Mouse (Mus musculus) intestine, postnatal 0 days (tissue): ENCODE data around the gene Iqck. TPM values are rescaled to one million over a fixed set of nuclear protein-coding genes. Genes with fewer than 3 reads are reported as not detected.
A peak's percentile ranks its signal among the peaks of the same experiment; 100 is the strongest.

Experiments used
- ATAC-seq: fragments of 200-750 bp; cut with Nextera tagmentation; 2 replicates; pipeline ENCODE4 v1.8.0; 2017; ENCODE audit warnings: mild to moderate bottlenecking, moderate TSS enrichment, moderate library complexity
- H3K27ac ChIP-seq: fragments of 300-500 bp; sonication (generic); 2 replicates; pipeline ENCODE4 v1.5.1; 2014; ENCODE audit warnings: mild to moderate bottlenecking, low read depth, low read length, moderate library complexity
- H3K27me3 ChIP-seq: fragments of 300-500 bp; sonication (generic); replicated peaks from 2 replicates; pipeline ENCODE4 v1.6.1; 2014; ENCODE audit warnings: low read length, mixed read lengths; ENCODE audit not compliant: control insufficient read depth, insufficient read depth
- H3K36me3 ChIP-seq: fragments of 300-500 bp; sonication (generic); 2 replicates; pipeline ENCODE4 v1.6.1; 2014; ENCODE audit warnings: mild to moderate bottlenecking, moderate library complexity; ENCODE audit not compliant: control insufficient read depth, insufficient read depth
- H3K4me1 ChIP-seq: fragments of 300-500 bp; sonication (generic); replicated peaks from 2 replicates; pipeline ENCODE4 v1.6.1; 2014; ENCODE audit warnings: antibody characterized with exemption, low read length, mixed read lengths; ENCODE audit not compliant: control insufficient read depth, insufficient read depth
- H3K4me2 ChIP-seq: fragments of 300-500 bp; sonication (generic); replicated peaks from 2 replicates; pipeline ENCODE4 v1.6.1; 2014; ENCODE audit warnings: low read depth, mild to moderate bottlenecking, moderate library complexity
- H3K4me3 ChIP-seq: fragments of 300-500 bp; sonication (generic); 2 replicates; pipeline ENCODE4 v1.5.1; 2014; ENCODE audit warnings: low read depth, low read length
- H3K9ac ChIP-seq: fragments of 300-500 bp; sonication (generic); 2 replicates; pipeline ENCODE4 v1.6.1; 2014; ENCODE audit warnings: mild to moderate bottlenecking, low read depth, low read length
- H3K9me3 ChIP-seq: fragments of 300-500 bp; sonication (generic); 2 replicates; pipeline ENCODE4 v1.6.1; 2016; ENCODE audit warnings: mixed run types; ENCODE audit not compliant: control insufficient read depth
- CTCF ChIP-seq: sonication (generic); IDR thresholded peaks from 2 replicates; pipeline ENCODE4 v1.5.1; 2016; ENCODE audit warnings: low read depth, mild to moderate bottlenecking, control low read depth, antibody characterized with exemption, moderate library complexity
- WGBS: fragments of 180-500 bp; shearing (Covaris S2); extraction: QIAGEN DNeasy Blood & Tissue Kit; methylation state at CpG from one replicate; pipeline ENCODE4 v1.1.7; 2014; 5-methylcytosine and 5-hydroxymethylcytosine counted together
- polyA plus RNA-seq: library from polyadenylated mRNA; unstranded; fragments of >200 nt; fragmentation: Nextera tagmentation; extraction: Ambion mirVana; gene quantifications from 2 replicates; pipeline ENCODE4 v1.2.1, GENCODE M21; 2015

Iqck gene
- polyA plus RNA-seq, 1 experiment from 2014 or later = 0.83 TPM

DNA sequence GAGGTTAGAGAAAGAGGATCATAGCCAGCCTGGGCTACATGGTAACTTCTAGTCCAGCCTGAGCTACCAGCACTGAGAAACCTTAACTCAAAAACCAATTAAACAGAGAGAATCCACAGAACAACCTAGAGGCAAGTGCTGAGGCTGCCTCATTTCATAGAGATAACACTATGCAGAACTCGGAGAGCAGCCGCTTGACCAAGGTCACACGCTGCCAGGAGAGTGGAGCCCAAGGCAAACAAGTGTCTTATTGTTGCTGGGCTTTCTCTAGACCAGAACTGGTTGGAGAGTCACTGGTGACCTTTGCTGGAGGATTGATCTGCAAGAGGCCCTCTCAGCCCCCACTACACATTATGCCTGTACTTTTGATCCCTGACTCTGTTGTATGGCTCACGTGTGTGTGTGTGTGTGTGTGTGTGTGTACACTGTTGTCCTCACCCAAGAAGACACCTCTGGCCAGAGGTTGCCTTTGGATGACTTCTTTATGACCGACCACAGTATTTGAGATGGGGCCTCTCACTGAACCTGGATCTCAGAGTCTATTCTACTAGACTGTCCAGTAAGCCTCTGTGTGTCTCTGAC, 133.8 kb downstream of the Iqck start:
- no peak overlapping the region for H3K4me2 ChIP-seq

DNA sequence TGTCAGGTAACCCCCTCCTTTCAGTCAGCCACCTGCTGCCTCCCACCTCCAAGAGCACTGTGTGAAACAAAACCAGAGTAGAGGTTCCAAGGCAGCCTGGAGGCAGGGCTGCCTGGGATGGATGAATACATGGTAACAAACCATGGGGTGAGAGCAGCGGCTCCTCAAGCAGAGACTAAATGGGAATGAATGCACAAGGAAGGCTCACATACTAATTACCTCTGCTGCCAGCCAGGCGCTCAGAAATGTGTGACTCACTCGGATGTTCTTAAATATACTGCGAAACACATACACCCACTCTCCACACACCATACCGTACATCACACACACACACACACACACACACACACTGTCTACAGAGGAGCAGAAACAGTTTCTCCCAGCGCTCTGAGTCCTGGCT, 134.7 kb downstream of the Iqck start:
- TF ChIP-seq CTCF = no peak
- no peaks in the 10 kb centered on the region for H3K9me3 ChIP-seq
- no peaks in the 10 kb centered on the region for H3K36me3 ChIP-seq
- H3K4me3 ChIP-seq = no peak overlapping the region
- 77% methylated on average over 6 of the region's 6 CpGs for WGBS
- 0 out of 2 replicates have a peak, but pooled peaks cover 6% of the 10 kb centered on the region for H3K27me3 ChIP-seq
- H3K4me1 ChIP-seq = no peaks in the 10 kb centered on the region
- no peak for ATAC-seq
- H3K9ac ChIP-seq = no peak overlapping the region
- H3K27ac ChIP-seq = no peak overlapping the region
- no peak overlapping the region for H3K4me2 ChIP-seq

More for the DNA sequence above, 133.8 kb downstream of the Iqck start:
- Histone ChIP-seq H3K27me3 (no peaks in the 10 kb centered on the region), H3K4me3 (no peak overlapping the region), H3K36me3 (peaks cover 4% of the 10 kb centered on the region; the same call in 1 of the 2 replicates), H3K27ac (no peak overlapping the region), H3K4me1 (no peaks in the 10 kb centered on the region), H3K9me3 (no peaks in the 10 kb centered on the region), H3K9ac (no peak overlapping the region)
- TF ChIP-seq CTCF = no peak
- 34% methylated on average over 5 of the region's 5 CpGs for WGBS
- ATAC-seq = peak; percentile 69

DNA sequence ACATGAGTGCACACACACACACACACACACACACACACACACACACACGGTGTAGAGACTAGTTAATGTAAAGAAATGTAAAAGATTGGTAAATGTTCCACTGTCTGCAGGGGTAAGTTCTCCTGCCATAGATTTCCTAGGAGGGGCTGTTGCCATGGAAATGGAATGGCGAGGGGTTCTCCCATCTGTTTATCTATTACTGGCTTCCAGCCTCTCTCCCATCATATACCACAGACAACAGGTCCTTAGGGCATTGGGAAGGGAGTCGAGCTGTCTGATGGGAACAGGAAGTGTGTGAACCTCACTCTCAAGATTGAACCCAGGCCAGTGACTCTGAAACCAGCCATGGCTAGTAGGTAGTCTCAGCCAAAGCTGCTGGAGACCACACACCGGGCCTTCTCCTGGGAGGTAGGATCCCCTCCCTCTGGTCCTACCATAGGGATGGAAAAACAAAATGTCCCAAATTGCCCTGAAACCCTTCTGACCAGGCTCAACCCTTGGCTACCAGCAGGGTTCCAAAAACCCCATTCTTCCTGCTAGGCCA, 135.9 kb downstream of the Iqck start:
- ATAC-seq = no peak
- no peak overlapping the region for H3K4me2 ChIP-seq
- H3K36me3 ChIP-seq = no peaks in the 10 kb centered on the region
- TF ChIP-seq CTCF = no peak
- no peak overlapping the region for H3K9ac ChIP-seq
- H3K9me3 ChIP-seq = no peaks in the 10 kb centered on the region
- H3K27ac ChIP-seq = no peak overlapping the region
- H3K4me3 ChIP-seq = no peak overlapping the region
- WGBS = 50% methylated on average over 4 of the region's 4 CpGs
- H3K27me3 ChIP-seq = 0 out of 2 replicates have a peak, but pooled peaks cover 10% of the 10 kb centered on the region
- H3K4me1 ChIP-seq = no peaks in the 10 kb centered on the region

DNA sequence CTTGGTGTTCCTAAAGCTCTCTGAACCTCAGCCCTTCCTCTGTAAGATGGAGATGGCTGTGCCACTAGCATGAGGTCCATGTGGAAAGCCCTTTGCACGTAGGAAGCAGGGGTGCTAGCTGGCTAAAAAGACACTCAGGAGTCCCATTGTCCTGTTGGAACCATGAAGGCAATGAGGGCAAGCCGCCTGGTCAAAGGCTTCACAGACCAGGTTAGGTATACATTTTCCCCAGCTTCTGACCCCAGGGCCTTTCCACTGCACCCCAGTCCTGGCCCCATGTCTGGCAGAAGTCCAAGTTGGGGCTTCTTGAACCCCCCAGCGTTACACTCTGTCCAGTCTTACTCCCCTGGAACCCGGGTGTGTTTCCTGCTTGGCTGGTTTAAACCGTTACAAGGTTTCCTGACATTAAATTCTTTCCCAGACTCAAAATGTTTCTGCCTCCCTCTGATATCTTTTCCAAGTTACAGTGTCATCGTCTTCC, 136.6 kb downstream of the Iqck start:
- Histone ChIP-seq H3K36me3 (no peaks in the 10 kb centered on the region), H3K4me3 (no peak overlapping the region), H3K4me1 (no peaks in the 10 kb centered on the region), H3K27ac (no peak overlapping the region), H3K9ac (no peak overlapping the region), H3K27me3 (0 out of 2 replicates have a peak, but pooled peaks cover 10% of the 10 kb centered on the region), H3K4me2 (no peak overlapping the region), H3K9me3 (no peaks in the 10 kb centered on the region)
- WGBS = 49% methylated on average over 6 of the region's 6 CpGs
- ATAC-seq = no peak
- no peak for TF ChIP-seq CTCF

DNA sequence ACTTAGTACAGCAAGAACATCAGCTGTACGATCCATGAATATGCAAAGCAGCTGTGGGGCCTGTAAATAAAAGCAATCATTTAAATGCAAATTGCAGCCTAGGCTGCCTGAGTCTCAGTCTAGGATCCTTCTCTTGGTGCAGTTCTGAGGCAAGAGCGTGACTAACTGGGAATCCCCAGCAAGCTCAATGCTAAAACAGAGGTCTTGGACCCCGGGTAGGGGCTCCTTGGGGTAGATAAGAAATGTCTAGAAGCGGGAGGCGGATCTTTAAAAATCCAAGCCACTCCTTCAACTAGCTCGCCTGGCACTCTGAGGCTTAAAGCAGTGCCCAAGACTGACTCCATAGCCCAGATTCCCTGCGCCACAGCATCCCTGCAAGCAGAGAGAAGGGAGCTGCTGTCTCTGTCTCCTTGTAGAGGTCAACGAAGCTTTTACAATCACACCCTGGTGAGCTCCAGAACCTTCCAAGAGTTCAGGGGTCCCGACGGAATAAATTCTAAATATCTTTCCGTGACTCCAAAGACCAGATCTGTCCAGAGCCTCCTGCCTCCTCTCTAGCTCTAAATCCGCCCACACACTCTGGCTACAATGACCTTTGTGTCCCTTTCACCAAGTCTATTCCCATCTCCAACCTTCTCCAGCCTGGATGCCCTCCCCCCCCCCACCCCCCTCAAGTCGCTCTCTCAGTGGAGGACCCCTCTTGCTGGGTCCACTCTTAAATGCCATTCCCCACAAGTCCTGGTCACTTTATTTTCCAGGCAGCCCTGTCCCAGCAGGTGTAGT, 137.3 kb downstream of the Iqck start:
- Histone ChIP-seq H3K36me3 (no peaks in the 10 kb centered on the region), H3K4me2 (peak overlapping the region; percentile 85), H3K4me3 (no peak overlapping the region), H3K9me3 (no peaks in the 10 kb centered on the region), H3K9ac (no peak overlapping the region), H3K4me1 (no peaks in the 10 kb centered on the region), H3K27ac (no peak overlapping the region), H3K27me3 (0 out of 2 replicates have a peak, but pooled peaks cover 10% of the 10 kb centered on the region)
- no peak for TF ChIP-seq CTCF
- no peak for ATAC-seq
- 65% methylated on average over 13 of the region's 13 CpGs for WGBS

DNA sequence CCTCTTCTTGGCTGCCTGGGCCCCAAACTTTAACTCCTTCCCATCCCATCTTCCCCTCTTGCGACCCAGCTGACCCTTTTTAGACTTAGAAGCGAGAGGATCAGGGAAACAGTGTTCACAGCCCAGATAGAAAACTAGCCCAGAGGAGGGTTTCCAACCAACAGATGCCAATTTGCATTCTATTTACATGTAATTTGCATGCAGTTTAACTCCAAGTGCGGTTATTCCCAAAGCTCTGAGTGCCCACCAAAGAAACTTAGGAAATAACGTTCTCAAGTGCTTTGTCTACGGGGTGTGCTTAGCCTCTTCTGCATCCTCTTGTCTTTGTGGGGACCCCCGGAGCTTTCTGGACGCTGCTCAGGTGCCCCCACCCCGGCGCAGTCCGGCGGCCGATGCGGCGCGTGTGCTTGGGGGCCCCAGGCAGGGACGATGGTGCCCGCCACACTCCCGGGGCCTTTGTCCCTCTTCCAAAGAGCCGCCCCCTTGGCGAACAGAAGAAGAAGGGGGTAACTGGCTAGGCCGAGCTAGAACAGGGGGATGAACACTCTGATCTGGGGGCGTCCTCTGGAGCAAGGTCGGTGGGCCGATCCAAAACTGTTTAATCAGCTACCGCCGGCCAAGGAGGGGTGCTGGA, 138.2 kb downstream of the Iqck start:
- Histone ChIP-seq H3K4me2 (peak overlapping the region; percentile 85), H3K27ac (no peak overlapping the region), H3K9me3 (no peaks in the 10 kb centered on the region), H3K27me3 (0 out of 2 replicates have a peak, but pooled peaks cover 10% of the 10 kb centered on the region), H3K36me3 (no peaks in the 10 kb centered on the region), H3K4me3 (peak overlapping the region; percentile 58), H3K4me1 (no peaks in the 10 kb centered on the region), H3K9ac (peak overlapping the region; percentile 40)
- no peak for ATAC-seq
- TF ChIP-seq CTCF = no peak
- 10% methylated on average over 26 of the region's 26 CpGs for WGBS
